Mouse (Mus musculus) embryonic fibroblast, embryonic 13.5 days (primary cell): ENCODE measurements around the gene Tmie.

ENCODE experiments used
- CTCF ChIP-seq: IDR thresholded peaks from 2 replicates; pipeline ENCODE4 v1.5.1; 2011; ENCODE audit warnings: mild to moderate bottlenecking, control low read depth, low read length, moderate library complexity, borderline replicate concordance; ENCODE audit not compliant: insufficient read depth
- POLR2A ChIP-seq: IDR thresholded peaks from 2 replicates; pipeline ENCODE4 v1.6.1; 2011; ENCODE audit warnings: low read depth, mild to moderate bottlenecking, control low read depth, low read length, moderate library complexity

DNA sequence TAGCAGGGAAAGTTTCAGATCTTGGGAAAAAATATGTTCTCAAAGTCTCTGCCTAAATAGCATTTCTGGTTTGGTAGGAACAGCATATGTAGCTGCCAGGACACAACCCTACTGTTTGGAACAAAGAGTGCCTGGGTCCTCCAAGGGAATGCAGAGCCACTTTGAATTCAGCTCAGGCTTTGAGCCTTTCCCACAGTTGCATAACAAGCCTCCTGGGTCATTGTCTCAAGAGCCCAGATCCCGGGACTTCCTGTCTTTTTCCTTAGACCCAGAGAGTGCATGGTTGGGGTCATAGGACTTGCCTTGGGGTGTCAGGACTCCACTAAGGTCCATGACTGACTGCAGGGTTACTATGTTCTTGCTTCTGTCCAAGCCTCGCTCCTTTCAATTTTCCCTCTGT is 43.8 kb downstream of the Tmie start:
- TF ChIP-seq CTCF = no peak
- no peak for TF ChIP-seq POLR2A
